Mouse (Mus musculus) E14TG2a.4 (cell line): ENCODE results near the gene Ddr1.

Experiments
- H3K27me3 ChIP-seq: 2 replicates; pipeline ENCODE4 v1.6.1; 2014; ENCODE audit warnings: low read length, control low read depth; ENCODE audit not compliant: insufficient read depth
- H3K36me3 ChIP-seq: 2 replicates; pipeline ENCODE4 v1.6.1; 2014; ENCODE audit warnings: low read length, control low read depth; ENCODE audit not compliant: insufficient read depth
- H3K4me1 ChIP-seq: replicated peaks from 2 replicates; pipeline ENCODE4 v1.6.1; 2014; ENCODE audit warnings: low read depth, low read length, control low read depth
- H3K4me3 ChIP-seq: replicated peaks from 2 replicates; pipeline ENCODE4 v1.5.1; 2014; ENCODE audit warnings: mild to moderate bottlenecking, low read length
- H3K9me3 ChIP-seq: 2 replicates; pipeline ENCODE4 v1.6.1; 2014; ENCODE audit warnings: low read length, control low read depth
- CTCF ChIP-seq: conservative IDR thresholded peaks from 2 replicates; pipeline ENCODE4 v1.5.1; 2014; ENCODE audit warnings: low read length
- NANOG ChIP-seq: IDR thresholded peaks from 2 replicates; pipeline ENCODE4 v1.6.1; 2014; ENCODE audit warnings: borderline replicate concordance, low read length, mixed read lengths
- POU5F1 ChIP-seq: IDR thresholded peaks from 2 replicates; pipeline ENCODE4 v1.6.1; 2014; ENCODE audit warnings: low read length, borderline replicate concordance

The Ddr1 gene

GRCm38 (mm10) chr17:35704621-35705464 lies at the start of gene Ddr1:
TSS of gene Ddr1 (minus strand) at chr17:35704621.
- Histone ChIP-seq H3K9me3 (no peaks in the 10 kb centered on the region), H3K27me3 (peaks cover 41% of the 10 kb centered on the region), H3K4me3 (peak within 1 kb of the TSS; percentile 61), H3K4me1 (peaks cover 82% of the 10 kb centered on the region), H3K36me3 (no peaks in the 10 kb centered on the region)
- TF ChIP-seq CTCF (no peak), NANOG (no peak), POU5F1 (no peak)

GRCm38 (mm10) chr17:35753668-35754067 lies 49.2 kb upstream of the Ddr1 start:
- no peak for TF ChIP-seq NANOG
- TF ChIP-seq CTCF, result no peak
- TF ChIP-seq POU5F1, result no peak
- peaks cover 14% of the 10 kb centered on the region for H3K4me1 ChIP-seq
- H3K4me3 ChIP-seq, result no peak overlapping the region
- no peaks in the 10 kb centered on the region for H3K36me3 ChIP-seq
- H3K9me3 ChIP-seq, result peaks cover 8% of the 10 kb centered on the region; the same call in 1 of the 2 replicates
- no peaks in the 10 kb centered on the region for H3K27me3 ChIP-seq

- no peaks in the 10 kb centered on the region for H3K27me3 ChIP-seq
- H3K4me3 ChIP-seq, result no peak overlapping the region
- peaks cover 8% of the 10 kb centered on the region; the same call in 1 of the 2 replicates for H3K9me3 ChIP-seq
- TF ChIP-seq POU5F1, result no peak
- TF ChIP-seq CTCF, result no peak
- TF ChIP-seq NANOG, result no peak
- H3K4me1 ChIP-seq, result peaks cover 14% of the 10 kb centered on the region
- H3K36me3 ChIP-seq, result no peaks in the 10 kb centered on the region
These were observed 47.9 kb upstream of the Ddr1 start for GRCm38 (mm10) chr17:35752221-35752811.

- no peak overlapping the region for H3K4me3 ChIP-seq
- peaks cover 4% of the 10 kb centered on the region; the same call in 1 of the 2 replicates for H3K9me3 ChIP-seq
- no peaks in the 10 kb centered on the region for H3K36me3 ChIP-seq
- peaks cover 6% of the 10 kb centered on the region for H3K4me1 ChIP-seq
- H3K27me3 ChIP-seq, result no peaks in the 10 kb centered on the region
- no peak for TF ChIP-seq CTCF
- no peak for TF ChIP-seq POU5F1
- no peak for TF ChIP-seq NANOG
These were observed 45.3 kb upstream of the Ddr1 start for GRCm38 (mm10) chr17:35749685-35750084.

- H3K36me3 ChIP-seq, result no peaks in the 10 kb centered on the region
- peaks cover 4% of the 10 kb centered on the region; the same call in 1 of the 2 replicates for H3K27me3 ChIP-seq
- H3K4me1 ChIP-seq, result peaks cover 13% of the 10 kb centered on the region
- no peak for TF ChIP-seq NANOG
- no peak for TF ChIP-seq CTCF
- no peak for TF ChIP-seq POU5F1
- H3K9me3 ChIP-seq, result no peaks in the 10 kb centered on the region
- H3K4me3 ChIP-seq, result peak overlapping the region; percentile 52; the same call in 1 of the 2 replicates
These were observed 39.9 kb upstream of the Ddr1 start for GRCm38 (mm10) chr17:35744361-35744760.

- Histone ChIP-seq H3K4me1 (peaks cover 16% of the 10 kb centered on the region), H3K4me3 (no peak overlapping the region), H3K36me3 (no peaks in the 10 kb centered on the region), H3K9me3 (no peaks in the 10 kb centered on the region), H3K27me3 (peaks cover 4% of the 10 kb centered on the region; the same call in 1 of the 2 replicates)
- TF ChIP-seq POU5F1 (no peak), CTCF (no peak), NANOG (no peak)
These were observed 38.5 kb upstream of the Ddr1 start for GRCm38 (mm10) chr17:35742948-35743347.

GRCm38 (mm10) chr17:35741589-35742226 lies 37.3 kb upstream of the Ddr1 start:
- TF ChIP-seq POU5F1, result no peak
- TF ChIP-seq NANOG, result no peak
- TF ChIP-seq CTCF, result no peak

GRCm38 (mm10) chr17:35740276-35740880 lies 36.0 kb upstream of the Ddr1 start:
- peaks cover 4% of the 10 kb centered on the region; the same call in 1 of the 2 replicates for H3K27me3 ChIP-seq
- no peak for TF ChIP-seq CTCF
- no peak for TF ChIP-seq POU5F1
- no peak for TF ChIP-seq NANOG

More at GRCm38 (mm10) chr17:35741589-35742226, 37.3 kb upstream of the Ddr1 start:
- Histone ChIP-seq H3K9me3 (no peaks in the 10 kb centered on the region), H3K4me3 (no peak overlapping the region), H3K4me1 (peaks cover 27% of the 10 kb centered on the region), H3K36me3 (no peaks in the 10 kb centered on the region), H3K27me3 (peaks cover 4% of the 10 kb centered on the region; the same call in 1 of the 2 replicates)

More at GRCm38 (mm10) chr17:35740276-35740880, 36.0 kb upstream of the Ddr1 start:
- H3K36me3 ChIP-seq, result no peaks in the 10 kb centered on the region
- no peak overlapping the region for H3K4me3 ChIP-seq
- H3K9me3 ChIP-seq, result no peaks in the 10 kb centered on the region
- H3K4me1 ChIP-seq, result peaks cover 28% of the 10 kb centered on the region
